Mouse (Mus musculus) kidney, adult 18-20 months (tissue): ENCODE data around the gene Ccdc93.

ENCODE experiments used
- DNase-seq: peaks from one replicate; pipeline ENCODE4 v3.0.0; 2021

Gene Ccdc93

DNA sequence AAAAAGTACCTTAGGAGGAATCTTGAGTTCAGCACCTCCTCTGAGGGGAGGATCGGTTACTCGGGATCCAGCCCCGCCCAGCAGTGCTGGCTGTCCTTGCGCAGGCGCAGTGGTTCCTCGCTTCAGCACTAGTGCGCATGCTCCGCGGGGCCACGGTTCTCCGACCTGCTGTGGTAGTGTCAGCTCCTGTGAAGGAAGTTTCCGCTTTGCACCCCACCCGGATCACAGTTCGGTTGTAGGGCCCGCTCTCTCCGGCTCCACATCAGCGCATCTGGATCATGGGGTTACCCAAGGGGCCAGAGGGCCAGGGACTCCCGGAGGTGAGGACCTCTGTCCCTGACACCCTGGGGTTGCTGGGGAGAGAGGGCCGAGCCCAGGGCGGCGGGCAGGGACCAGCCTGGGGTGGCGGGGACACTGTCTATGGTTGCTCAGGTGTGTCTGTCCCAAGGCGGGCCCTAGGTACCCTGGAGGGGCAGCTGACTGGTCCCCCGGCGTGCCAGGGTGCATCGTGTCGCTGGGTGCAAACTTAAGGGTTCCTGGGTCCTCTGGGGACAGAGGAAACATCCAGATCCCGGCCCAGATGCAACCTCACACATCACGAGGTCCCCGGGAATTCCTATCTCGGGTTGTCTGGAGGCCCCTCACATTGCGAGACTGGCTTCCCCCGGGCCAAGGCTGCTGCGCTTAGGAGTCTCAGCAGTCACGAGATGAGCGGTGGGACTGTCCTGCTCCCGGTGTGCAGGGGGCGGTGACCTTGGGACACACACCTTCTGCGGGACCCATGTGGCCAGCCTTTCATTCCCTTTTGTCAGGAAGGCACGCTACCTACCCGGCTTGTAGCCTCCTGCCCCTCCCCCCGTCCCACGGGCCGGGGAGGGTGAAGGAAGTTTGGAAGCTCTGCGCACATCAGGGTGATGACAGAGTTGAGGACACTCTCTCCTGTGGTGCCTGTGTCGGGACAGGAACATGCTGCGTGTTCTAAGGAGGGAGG lies at the start of gene Ccdc93:
Gene Ccdc93, plus strand, starts transcription at position 112 of the 991 bp plus-strand sequence.
- peak; percentile 99 for DNase-seq

DNA sequence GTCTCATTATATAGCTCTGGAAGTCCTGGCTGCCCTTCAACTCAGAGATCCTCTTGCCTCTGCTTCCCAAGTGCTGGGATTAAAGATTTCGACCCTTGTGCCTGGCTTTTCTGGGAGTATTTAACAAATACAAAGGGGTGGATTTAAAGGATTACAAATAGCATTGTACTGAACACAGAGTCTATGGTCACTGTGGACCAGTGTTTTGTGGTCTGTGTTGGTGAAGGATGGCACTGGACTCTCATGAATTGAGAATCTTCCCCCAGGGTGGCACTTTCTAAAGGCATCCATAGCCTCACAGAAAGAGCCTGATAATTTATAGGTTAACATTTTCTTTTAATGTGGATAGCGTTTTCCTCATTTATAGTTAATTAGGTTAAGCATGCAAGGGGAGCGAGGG lies 49.3 kb upstream of the Ccdc93 start:
- DNase-seq: no peak

DNA sequence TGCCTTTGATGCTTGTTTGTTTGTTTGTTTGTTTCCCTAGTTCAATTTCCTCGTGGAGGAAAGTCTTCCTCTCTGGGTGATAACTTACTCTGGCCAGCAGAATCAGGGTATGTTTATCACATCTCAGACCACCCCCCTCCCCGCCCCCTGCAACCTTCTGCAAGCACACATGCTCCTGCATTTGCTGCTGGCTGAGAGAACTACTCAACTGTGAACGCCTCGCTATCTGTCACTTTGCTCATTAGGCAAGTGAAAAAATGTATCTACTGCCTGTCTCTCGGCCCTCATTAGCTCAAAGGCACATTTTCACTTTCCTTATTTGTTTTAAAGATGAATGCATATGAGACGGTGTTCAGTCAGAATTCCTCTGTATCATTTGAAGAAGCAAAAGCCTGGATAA lies 42.5 kb upstream of the Ccdc93 start:
- no peak for DNase-seq

DNA sequence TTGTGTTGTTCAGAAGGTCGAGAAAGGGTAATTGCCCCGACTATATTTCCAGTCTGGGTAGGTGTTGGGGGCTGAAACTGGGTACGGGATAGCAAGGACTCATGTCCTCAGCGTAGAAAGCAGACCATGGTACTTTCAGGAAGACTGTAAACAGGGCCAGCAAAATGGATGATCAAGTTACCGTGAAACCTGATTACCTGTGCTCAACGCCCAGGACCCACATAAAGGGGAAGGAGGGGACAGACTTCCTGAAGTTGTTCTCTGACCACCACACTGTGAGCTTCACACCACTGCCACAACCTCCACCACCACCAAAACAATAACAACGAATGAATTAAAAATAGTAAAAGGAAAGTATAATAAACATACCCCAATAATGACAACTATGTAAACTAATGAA lies 42.1 kb upstream of the Ccdc93 start:
- DNase-seq: no peak

DNA sequence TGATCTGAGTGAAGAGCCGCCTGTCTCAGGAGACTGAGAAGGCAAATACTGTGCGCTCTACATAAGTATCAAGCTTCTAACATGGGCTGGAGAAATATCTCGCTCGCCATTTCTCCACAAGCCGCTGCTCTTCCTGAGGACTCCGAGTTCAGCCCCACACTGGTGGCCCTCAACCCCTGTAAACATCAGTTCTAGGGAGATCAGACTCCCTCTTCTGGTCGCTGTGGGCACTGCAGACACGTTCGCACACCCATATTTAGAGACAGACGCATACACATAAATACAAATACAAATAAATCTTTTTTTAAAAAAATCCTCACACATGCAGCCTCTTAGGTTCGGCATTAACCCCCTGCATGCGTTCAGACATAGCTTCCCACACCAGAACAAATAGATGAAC lies 41.3 kb upstream of the Ccdc93 start:
- no peak for DNase-seq

DNA sequence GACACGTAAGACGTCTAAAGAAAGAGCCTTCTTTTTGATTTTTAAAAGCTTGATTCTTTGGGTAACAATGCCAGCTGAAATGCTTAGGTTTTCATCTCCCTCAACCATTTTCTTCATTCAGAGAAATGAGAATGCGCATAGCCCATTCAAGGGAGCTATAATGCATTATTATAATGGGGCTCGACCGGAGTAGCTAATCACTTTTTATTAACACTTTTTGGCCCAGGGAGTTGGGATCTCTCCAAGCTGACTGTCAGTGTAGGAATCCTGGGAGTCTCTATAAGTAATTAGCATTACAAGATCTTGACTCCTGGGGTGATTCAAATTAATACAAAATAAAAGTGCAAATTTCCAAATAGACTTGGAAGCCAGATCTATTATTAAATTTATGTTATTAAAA lies 40.8 kb upstream of the Ccdc93 start:
- DNase-seq: no peak

DNA sequence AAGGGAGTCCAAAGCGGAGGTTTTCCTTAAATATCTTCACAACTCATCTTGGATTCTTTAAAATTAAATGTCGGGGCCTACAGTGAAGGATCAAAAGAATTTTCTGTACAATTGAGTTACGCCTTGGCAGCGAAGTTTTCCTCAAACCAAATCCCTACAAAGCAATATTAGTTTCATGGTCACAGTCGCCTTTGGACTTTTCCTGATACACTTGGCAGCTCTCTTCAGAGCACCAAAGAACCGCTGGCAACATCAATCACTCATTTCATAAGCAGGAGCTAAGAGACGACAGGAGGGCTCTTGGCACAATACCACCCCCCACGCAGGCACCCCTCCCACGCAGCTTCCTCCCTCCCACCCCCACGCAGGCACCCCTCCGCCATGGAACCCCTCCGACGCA lies 40.4 kb upstream of the Ccdc93 start:
- DNase-seq: no peak

DNA sequence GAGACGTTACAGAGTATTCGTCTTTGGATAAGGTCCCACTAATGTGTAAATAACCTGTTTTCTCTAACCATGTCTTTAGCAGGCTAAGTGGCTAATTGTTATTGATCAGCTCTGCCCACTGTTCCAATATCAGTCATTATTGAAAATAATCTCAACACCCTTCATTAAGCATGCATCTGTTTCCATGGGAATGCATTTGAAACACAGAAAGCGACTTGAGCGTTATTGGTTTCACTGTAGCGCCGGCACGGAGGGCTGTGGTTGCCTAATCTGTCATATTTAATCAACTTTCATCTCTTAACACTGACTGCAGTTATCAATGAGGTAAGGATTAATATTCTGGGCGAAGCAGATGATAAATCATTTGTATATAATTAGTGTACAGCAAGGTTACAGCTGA lies 40.0 kb upstream of the Ccdc93 start:
- DNase-seq: no peak

DNA sequence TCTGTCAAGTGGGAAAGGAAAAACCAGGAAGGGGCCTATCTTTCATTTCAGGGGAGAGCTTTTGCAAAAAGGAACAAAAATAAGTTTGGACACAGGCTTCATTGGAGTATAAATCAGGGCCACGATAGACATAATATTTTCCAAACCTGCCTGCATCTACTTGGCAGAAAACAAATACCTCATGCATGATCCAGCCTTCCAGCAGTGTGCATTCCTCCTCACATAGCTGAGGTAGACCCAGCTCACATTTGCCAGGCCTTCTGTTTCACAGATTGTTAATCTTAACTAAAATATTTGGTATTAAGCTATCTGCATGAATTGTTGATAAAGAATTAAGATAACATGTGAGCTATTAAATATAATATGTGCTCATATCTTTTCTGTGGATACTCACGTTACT lies 37.7 kb upstream of the Ccdc93 start:
- no peak for DNase-seq

DNA sequence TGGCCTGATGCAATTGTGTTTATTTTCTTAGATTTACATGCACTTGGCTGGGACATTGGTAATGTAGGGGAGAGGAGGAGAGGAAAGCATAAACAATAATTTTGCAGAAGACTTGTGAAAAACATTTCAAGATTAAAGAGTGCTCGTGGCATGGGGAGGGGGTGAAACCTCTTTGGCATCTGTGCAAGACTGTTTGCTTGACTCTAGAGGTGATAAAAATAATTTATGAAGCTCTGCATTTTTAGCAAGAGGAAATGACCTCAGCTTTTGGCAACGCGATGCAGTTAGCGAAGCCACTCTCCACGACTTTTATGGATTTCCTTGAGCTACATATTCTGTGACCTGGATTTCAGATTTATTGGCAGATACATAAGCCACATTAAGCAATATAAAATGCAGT lies 36.1 kb upstream of the Ccdc93 start:
- DNase-seq: no peak

DNA sequence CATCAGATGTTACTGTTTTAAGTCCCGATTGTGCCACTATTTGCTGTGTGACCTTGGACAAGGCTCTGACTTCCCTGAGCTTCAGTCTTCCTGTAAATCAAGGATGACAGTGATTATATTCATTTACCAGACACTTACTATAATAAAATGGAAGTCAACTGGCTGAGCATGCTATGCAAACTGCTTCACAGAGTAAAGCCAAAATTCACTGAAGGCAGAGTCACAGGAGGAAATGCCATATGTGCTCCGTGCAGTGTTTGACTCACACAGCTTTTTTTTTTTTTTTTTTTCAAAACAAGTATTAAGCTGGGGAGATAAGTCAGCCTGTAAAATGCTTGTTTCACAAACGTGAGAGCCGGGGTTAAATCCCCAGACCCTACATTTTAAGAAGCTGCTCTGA lies 34.3 kb upstream of the Ccdc93 start:
- no peak for DNase-seq

DNA sequence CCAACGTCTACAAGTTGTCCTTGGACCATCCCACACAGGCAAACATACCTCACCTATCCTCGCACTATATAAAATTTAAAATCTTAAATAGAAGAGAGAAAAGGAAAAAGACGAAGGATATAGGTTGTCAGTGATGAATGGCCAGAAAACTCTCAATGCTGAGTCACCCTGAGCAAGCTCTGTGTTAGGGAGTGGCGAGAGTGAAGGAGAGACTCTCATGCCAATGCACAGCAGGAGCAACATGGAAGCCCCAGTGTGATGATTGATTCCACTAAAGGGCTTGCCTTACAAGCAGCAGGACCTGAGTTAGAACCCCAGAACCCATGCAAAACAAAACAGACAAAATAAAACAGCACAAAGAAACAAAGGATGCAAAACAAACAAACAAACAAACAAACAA lies 32.6 kb upstream of the Ccdc93 start:
- DNase-seq: no peak

DNA sequence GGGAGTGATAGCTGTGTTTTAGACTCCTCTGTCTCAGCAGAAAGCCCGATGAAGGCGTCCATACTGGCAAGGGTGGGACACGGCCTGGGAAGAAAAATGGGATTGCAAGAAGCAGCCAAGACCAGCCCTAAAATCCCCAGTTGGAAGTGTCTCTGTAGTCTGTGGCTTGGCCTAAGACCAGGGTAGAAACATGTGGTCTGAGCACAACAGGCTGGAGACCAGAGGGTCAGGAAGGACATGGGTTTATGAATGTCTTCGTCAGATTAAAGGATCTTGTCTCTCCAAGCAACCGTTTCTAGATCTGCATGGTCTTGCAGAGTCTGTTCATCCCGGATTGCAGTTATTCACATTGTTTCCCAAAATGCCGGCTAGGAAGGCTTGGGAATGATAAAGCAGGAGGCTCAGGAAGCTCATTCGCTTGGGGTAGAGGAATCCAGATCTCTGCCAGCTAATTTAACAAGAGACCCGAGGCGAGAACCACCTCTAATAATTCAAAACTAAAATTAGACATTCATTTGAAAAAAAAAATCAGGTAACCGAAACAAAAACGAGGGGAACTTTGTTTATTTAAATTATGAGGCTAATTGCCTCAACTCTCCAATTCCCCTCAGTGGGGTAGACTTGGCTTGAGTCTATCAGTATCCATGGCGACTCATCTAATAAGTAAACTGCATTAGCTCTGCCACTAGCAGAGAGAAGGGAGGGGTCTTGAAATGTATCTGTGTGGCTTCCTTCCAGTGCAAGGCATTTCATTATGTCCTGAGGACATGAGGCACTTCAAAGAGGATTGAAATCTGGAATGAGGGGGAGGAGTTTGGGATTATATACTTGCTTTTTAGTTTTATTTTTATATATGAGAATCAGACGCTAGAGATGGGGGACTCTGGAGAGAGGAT lies 31.6 kb upstream of the Ccdc93 start:
- no peak for DNase-seq

DNA sequence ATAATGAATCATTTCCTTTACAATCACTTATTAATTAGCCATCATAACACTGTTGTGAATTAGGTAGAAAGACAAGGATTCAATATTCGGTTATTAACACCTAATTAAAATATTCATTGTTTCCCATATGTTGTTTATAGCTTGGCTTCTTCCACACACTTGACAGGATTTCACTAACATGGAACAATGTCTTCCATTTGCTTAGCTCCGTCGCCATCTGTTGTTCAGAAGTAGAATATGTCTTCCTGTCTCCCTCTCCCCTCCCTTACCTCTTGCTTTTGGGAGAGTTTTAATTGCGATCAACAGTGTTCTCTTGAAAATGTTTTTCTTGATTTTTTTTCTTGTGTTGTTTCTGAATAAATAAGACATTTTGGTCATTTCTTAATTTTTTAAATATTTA lies 30.6 kb upstream of the Ccdc93 start:
- no peak for DNase-seq

DNA sequence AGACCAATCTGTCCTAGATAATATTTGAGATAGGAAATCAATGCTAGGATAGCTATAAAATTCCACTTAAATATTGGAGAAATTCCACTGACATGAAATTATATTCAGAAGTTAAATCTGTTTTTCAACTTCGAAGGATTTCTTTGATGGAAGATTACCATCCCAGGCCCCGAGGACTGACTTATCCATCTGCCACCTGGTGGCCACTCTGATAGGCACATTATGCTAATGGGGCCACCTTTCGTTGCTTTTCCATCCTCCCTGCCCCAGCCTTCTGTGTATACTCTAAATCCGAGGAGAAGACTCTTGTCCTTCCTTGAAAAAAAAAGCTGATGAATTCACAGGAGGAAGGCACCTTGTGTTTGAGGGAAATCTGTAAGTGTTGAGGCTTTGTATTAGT lies 11.8 kb upstream of the Ccdc93 start:
- peak; percentile 31 for DNase-seq

DNA sequence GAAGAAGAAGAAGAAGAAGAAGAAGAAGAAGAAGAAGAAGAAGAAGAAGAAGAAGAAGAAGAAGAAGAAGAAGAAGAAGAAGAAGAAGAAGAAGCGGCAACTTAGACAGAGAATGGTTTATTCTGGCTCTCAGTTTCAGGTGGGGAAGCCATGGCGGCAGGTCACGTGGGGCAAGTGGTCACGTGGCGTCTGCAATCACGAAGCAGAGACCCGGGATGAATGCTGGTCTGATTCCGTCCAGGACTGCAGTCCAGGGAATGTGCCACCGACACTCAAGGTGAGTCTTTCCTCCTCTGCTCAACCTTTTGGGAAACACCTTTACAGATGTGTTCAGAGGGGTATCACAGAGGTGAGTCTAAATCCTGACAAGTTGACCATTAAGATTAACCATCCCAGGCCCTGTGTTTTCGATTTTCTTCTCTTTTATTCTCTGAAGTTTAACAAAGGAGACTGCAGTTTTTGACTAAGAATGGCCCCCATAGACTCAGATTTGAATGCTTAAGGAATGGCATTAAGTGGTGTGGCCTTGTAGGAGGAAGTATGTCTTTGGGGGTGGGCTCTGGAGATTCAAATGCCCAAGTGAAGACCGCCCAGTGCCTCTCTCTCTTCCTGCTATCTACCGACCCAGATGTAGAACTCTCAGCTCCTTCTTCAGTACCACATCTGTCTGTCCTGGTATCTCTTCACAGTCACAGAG lies 11.1 kb upstream of the Ccdc93 start:
- no peak for DNase-seq

DNA sequence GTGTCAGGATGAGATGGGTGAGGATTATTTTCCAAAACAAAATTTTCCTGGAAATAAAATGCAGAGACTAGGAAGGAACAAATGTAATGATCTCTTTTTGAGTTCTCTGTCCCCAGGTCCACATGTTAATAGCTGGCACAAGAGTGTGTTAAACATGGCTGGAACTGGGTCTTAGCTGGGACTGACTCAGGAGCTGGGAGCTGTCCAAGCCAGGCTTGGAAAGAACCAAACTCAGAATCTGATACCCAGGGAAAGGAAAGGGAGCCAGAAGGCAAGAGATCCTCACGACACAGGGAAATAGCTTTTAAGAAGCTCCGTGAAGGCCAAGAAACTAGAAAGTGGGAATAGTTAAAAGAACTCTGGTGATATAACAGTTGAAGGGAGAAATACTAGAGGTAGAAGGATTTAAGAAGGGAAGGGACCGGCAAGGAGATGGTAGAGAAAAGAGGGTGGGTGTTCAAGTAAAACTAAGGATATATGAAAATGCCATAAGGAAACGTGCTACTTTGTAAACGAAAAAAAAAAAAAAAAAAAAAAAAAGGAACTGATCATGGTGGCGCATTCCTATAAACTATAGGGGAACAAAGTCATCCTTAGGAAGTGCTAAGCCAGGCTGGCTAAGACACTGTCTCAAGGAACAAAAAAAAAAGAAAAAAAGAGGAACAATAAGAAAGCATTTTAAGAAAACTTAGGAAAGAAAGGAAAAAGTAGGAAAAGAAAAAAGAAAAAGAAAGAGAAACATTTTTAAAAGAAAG lies 489 bp upstream of the Ccdc93 start:
- no peak for DNase-seq

DNA sequence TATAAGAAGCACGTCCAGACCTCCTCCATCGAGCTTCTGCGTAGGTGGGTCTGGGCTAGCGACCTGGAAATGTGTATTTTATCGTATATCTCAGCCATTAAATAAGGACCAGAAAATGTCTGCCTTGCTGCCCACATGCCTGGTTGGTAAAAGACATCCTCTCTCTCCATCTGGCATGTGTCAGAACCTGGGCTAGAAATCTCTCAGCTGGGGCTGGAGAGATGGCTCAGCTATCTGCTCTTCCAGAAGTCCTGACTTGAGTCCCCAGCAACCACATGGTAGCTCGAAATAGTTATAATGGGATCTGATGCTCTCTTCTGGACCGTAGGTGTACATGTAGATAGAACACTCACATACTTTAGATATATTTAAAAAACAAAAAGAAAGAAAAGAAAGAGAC lies 5.1 kb downstream of the Ccdc93 start:
- DNase-seq: no peak

DNA sequence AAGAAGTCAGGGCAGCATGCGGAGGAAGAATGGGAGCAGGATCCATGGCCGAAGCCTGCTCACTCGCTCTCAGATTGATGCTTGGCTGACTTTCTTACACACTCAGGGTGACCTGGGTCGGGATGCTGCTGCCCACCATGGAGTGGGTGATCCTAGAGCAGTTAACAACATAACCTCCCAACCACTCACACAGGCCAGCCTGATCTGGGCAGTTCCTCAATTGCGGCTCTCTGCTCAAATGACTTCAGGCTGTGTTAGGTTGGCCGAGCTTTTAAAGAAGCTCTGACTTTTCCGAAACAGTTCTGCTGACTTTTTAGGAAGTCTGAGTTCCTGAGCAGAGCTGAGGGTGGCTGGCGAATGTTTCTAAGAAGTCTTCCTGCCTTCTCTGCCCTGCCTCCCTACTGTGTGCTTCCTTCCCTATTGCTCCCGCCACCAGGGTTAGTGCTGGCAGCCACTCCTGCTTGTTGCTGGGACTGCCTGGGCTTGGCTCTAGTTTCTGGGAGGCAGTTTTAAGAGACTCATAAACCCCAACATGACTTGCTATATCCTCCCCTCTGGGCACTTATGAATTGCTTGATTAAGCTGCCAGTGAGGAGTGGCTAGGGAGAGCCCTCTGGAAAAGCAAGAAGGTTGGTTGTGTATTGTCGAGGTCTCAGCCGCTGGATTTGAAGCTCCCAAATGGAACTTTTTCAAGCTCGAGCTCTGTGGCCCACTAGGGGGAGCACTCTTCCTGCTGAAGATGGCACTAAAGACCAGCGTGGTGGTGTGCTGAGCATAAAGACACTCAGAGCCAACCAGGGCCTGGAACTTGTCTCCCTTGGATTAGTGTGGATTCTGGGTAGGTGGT lies 9.9 kb downstream of the Ccdc93 start:
- peak; percentile 67 for DNase-seq

DNA sequence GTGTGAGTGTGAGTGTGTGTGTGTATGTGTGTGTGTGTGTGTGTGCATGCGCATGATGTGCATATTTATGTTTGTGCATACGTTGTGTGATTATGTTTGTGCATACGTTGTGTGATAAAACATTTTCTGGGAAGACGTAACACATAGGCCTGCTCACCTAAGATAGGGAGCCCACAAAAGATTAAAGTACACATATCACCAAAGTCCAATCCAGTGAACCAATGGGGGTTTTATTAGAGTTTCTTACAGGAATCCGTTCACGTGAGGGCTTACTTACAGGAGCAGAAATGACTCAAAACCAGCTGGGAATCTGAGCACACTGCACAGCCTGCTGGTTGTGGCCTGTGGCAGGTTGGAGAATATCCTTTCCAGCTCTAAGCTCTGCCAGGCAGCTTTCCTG lies 13.3 kb downstream of the Ccdc93 start:
- no peak for DNase-seq

DNA sequence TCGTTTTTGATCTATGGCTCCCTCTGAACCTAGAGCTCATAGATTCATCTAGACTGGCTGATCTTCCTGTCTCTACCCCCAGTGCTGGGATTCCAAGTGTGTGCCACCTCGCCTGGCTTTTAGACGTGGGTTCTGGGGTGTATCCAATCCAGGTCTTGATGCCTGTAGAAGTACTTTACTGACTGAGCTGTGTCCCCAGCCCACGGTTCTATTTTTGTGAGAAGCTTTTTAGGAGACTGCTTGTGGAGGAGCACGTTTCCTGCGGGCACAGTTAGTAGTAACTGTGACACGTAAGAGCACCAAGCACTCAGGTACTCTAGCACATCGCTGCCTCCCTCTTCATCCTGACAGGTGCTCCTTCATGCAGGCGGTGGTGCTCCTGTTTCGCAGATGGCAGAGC lies 16.4 kb downstream of the Ccdc93 start:
- DNase-seq: no peak

DNA sequence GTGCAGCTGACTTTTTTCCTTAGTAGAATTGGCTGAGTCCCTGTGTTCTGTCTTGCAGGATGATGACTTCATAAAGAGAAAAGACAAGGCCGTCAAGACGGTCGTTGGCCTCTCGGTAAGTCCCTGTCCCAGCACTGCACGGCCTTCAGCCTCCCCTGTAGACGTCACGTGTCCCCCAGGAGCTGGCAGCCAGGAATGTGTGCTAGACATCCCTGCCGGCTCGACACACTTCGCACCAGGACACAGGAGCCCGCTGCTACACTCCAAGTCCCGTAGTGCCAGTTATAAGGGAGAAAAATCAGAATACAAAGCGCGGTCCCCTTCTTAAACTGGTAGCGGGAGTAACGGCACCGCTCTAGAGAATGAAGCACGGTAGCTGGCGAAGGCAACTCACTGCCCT lies 17.3 kb downstream of the Ccdc93 start:
- no peak for DNase-seq
